In genomic region chr4:130270089-130270488, GRCm38 (mm10) we compare ENCODE assay signal across 12 mouse cellular contexts. TPM values are rescaled to one million over a fixed set of nuclear protein-coding genes. Genes with fewer than 3 reads are reported as not detected.
DNase-seq lines count a peak whose midpoint lies in the region; ATAC-seq and TF ChIP-seq lines count a peak whose summit lies in the region.
"Had no signal": no experiment of that assay in that cellular context is flagged by ENCODE, and none has a peak within 500 bp of the region (broad histone marks: within the 10 kb centered on the region; RNA-seq: fewer than 3 reads in every experiment).

No protein-coding gene starts in this region.

- H3K4me2 ChIP-seq in forebrain, postnatal 0 days (ENCODE audit: low read depth), result no peak overlapping the region
- no peak overlapping the region for H3K4me2 ChIP-seq in forebrain, embryonic 16.5 days (ENCODE audit: low read length)
- H3K4me2 ChIP-seq: hindbrain, embryonic 12.5 days; lung, embryonic 14.5 days had no signal

- 0 out of 2 replicates have a peak, but pooled peaks cover 17% of the 10 kb centered on the region for H3K4me1 ChIP-seq in forebrain, postnatal 0 days (ENCODE audit: insufficient read depth)
- peaks cover 32% of the 10 kb centered on the region for H3K4me1 ChIP-seq in forebrain, embryonic 16.5 days (replicated peaks; ENCODE audit: control insufficient read depth, insufficient read depth, low read length)

- no peak overlapping the region for H3K9ac ChIP-seq in forebrain, postnatal 0 days
- H3K9ac ChIP-seq in forebrain, embryonic 16.5 days (replicated peaks; ENCODE audit: low read depth, low read length), result no peak overlapping the region
- H3K9ac ChIP-seq: hindbrain, embryonic 12.5 days; lung, embryonic 14.5 days had no signal

- no peaks in the 10 kb centered on the region for H3K27me3 ChIP-seq in forebrain, postnatal 0 days (ENCODE audit: insufficient read depth, low read length)
- H3K27me3 ChIP-seq in forebrain, embryonic 16.5 days (replicated peaks; ENCODE audit: control insufficient read depth, insufficient read depth, low read length), result no peaks in the 10 kb centered on the region
- H3K27me3 ChIP-seq: hindbrain, embryonic 12.5 days had no signal

- WGBS in forebrain, postnatal 0 days, result 64% methylated on average over 8 of the region's 8 CpGs
- WGBS in forebrain, embryonic 16.5 days, result 62% methylated on average over 8 of the region's 8 CpGs

- DNase-seq in forebrain, postnatal 0 days, result peak; percentile 53
- peak; percentile 88 for DNase-seq in cerebellum, adult 9-11 months
- peak; percentile 54 to 58 for DNase-seq in layer of hippocampus, postnatal 25 days (ENCODE audit: extremely low spot score in 1 of 2, low spot score in 1 of 2)
- peak; percentile 84 to 85 for DNase-seq in right cerebral cortex, adult 2 months (ENCODE audit: low spot score in 2 of 2)
- DNase-seq in kidney, postnatal 4 days, result no peak
- DNase-seq in kidney, postnatal 10 days, result no peak
- DNase-seq: lung, embryonic 14.5 days had no signal

- ATAC-seq in forebrain, postnatal 0 days, result no peak
- no peak for ATAC-seq in forebrain, embryonic 16.5 days
- ATAC-seq in megakaryocyte, adult 5-6 weeks (ENCODE audit: poor library complexity, severe bottlenecking), result no peak

- H3K27ac ChIP-seq in forebrain, postnatal 0 days (ENCODE audit: low read depth, low read length), result no peak overlapping the region
- no peak overlapping the region; the same call in 1 of the 2 replicates for H3K27ac ChIP-seq in forebrain, embryonic 16.5 days (ENCODE audit: low read length)
- H3K27ac ChIP-seq: hindbrain, embryonic 12.5 days had no signal

- TF ChIP-seq CTCF in forebrain, postnatal 0 days (IDR thresholded peaks at IDR 0.05; ENCODE audit: low read depth), result no peak

- H3K4me3 ChIP-seq in forebrain, postnatal 0 days (ENCODE audit: low read depth, low read length), result no peak overlapping the region
- no peak overlapping the region for H3K4me3 ChIP-seq in forebrain, embryonic 16.5 days (replicated peaks; ENCODE audit: low read length)
- H3K4me3 ChIP-seq: hindbrain, embryonic 12.5 days had no signal

- no peaks in the 10 kb centered on the region for H3K9me3 ChIP-seq in forebrain, postnatal 0 days (ENCODE audit: low read length)
- no peaks in the 10 kb centered on the region for H3K9me3 ChIP-seq in forebrain, embryonic 16.5 days (ENCODE audit: control insufficient read depth, low read length)
- H3K9me3 ChIP-seq: hindbrain, embryonic 12.5 days had no signal

- H3K36me3 ChIP-seq in forebrain, postnatal 0 days (ENCODE audit: insufficient read depth), result no peaks in the 10 kb centered on the region
- no peaks in the 10 kb centered on the region for H3K36me3 ChIP-seq in forebrain, embryonic 16.5 days (ENCODE audit: control insufficient read depth, insufficient read depth)
- H3K36me3 ChIP-seq: hindbrain, embryonic 12.5 days had no signal

RNA-seq across cellular contexts. Expression of gene Serinc2, which starts 8.9 kb away (rescaled TPM):
- 12.7 and 14.0 TPM in 2 replicates for total RNA-seq in forebrain, postnatal 0 days (2014; rRNA removed)
- 22.5 and 24.2 TPM in 2 replicates for polyA plus RNA-seq in forebrain, postnatal 0 days (2015; fragmentation: Nextera tagmentation; extraction: Ambion mirVana)
- 80.2 and 80.9 TPM in 2 replicates for polyA plus RNA-seq in forebrain, embryonic 16.5 days (2015; fragmentation: Nextera tagmentation; extraction: Ambion mirVana)
- total RNA-seq in layer of hippocampus, postnatal 25 days (2021), result 10 to 100 TPM in 1 of 2 experiments, 1 to 10 TPM in 1; 9.2 to 12.9 TPM
- total RNA-seq in megakaryocyte, adult 5-6 weeks (2015), result 0.16 and 0.27 TPM in 2 replicates
- total RNA-seq in megakaryocyte, adult 5-6 weeks (2017), result not detected in 2 replicates
- total RNA-seq: neutrophil, adult 5-6 weeks had no signal

RNA-seq across cellular contexts. Expression of gene Fabp3, which starts 38.3 kb away (rescaled TPM):
- total RNA-seq in forebrain, postnatal 0 days (2014; rRNA removed), result 129 and 201 TPM in 2 replicates
- polyA plus RNA-seq in forebrain, postnatal 0 days (2015; fragmentation: Nextera tagmentation; extraction: Ambion mirVana), result 318 and 358 TPM in 2 replicates
- polyA plus RNA-seq in forebrain, embryonic 16.5 days (2015; fragmentation: Nextera tagmentation; extraction: Ambion mirVana), result 106 and 143 TPM in 2 replicates
- 100 to 1,000 TPM; 108 to 111 TPM for total RNA-seq in layer of hippocampus, postnatal 25 days (2021)
- not detected in 2 replicates for total RNA-seq in megakaryocyte, adult 5-6 weeks (2015)
- total RNA-seq in megakaryocyte, adult 5-6 weeks (2017), result 0.28 and 0.33 TPM in 2 replicates
- total RNA-seq: neutrophil, adult 5-6 weeks had no signal

RNA-seq across cellular contexts. Expression of gene Gm10570, which starts 38.4 kb away (rescaled TPM):
- total RNA-seq in forebrain, postnatal 0 days (2014; rRNA removed), result 1.1 and 1.8 TPM in 2 replicates
- polyA plus RNA-seq in forebrain, postnatal 0 days (2015; fragmentation: Nextera tagmentation; extraction: Ambion mirVana), result 1.0 and 1.2 TPM in 2 replicates
- polyA plus RNA-seq in forebrain, embryonic 16.5 days (2015; fragmentation: Nextera tagmentation; extraction: Ambion mirVana), result 0.92 and 1.3 TPM in 2 replicates
- 1 to 10 TPM; 1.2 to 1.4 TPM for total RNA-seq in layer of hippocampus, postnatal 25 days (2021)
- not detected in 2 replicates for total RNA-seq in megakaryocyte, adult 5-6 weeks (2015)
- total RNA-seq in megakaryocyte, adult 5-6 weeks (2017), result not detected in 2 replicates
- total RNA-seq: neutrophil, adult 5-6 weeks had no signal
- polyA plus RNA-seq: lung, embryonic 14.5 days; testis, adult 2 months had no signal

RNA-seq across cellular contexts. Expression of gene Gm853, which starts 47.9 kb away (rescaled TPM):
- 0.08 TPM in 1 of 2 replicates, not detected in the other for total RNA-seq in forebrain, postnatal 0 days (2014; rRNA removed)
- polyA plus RNA-seq in forebrain, postnatal 0 days (2015; fragmentation: Nextera tagmentation; extraction: Ambion mirVana), result 0.08 and 0.28 TPM in 2 replicates
- polyA plus RNA-seq in forebrain, embryonic 16.5 days (2015; fragmentation: Nextera tagmentation; extraction: Ambion mirVana), result 0.09 and 0.20 TPM in 2 replicates
- total RNA-seq in layer of hippocampus, postnatal 25 days (2021), result not detected
- total RNA-seq in megakaryocyte, adult 5-6 weeks (2015), result not detected in 2 replicates
- not detected in 2 replicates for total RNA-seq in megakaryocyte, adult 5-6 weeks (2017)
- total RNA-seq: neutrophil, adult 5-6 weeks had no signal
- polyA plus RNA-seq: lung, embryonic 14.5 days; testis, adult 2 months had no signal

Comparison
In these comparisons a context has a peak if more than half of its experiments do, and no peak if none do; other contexts are left out.
1. DNase-seq: peak in forebrain, postnatal 0 days (single experiment), cerebellum, adult 9-11 months (single experiment), layer of hippocampus, postnatal 25 days (2 of 2) and right cerebral cortex, adult 2 months (2 of 2); none in kidney, postnatal 4 days (0 of 2) and kidney, postnatal 10 days (single experiment).
2. RNA of gene Serinc2, which starts 8.9 kb away (total RNA-seq): 12.7 to 14.0 TPM in forebrain, postnatal 0 days and 9.2 to 12.9 TPM in layer of hippocampus, postnatal 25 days; 0.16 to 0.27 TPM in megakaryocyte, adult 5-6 weeks; every median in the first group is over 4 times any median in the second.
3. RNA of gene Fabp3, which starts 38.3 kb away (total RNA-seq): 129 to 201 TPM in forebrain, postnatal 0 days and 108 to 111 TPM in layer of hippocampus, postnatal 25 days; 0.28 to 0.33 TPM in megakaryocyte, adult 5-6 weeks; every median in the first group is over 10 times any median in the second.